Mouse (Mus musculus) left cerebral cortex, adult 11 months (tissue): Measurements from ENCODE around the gene Obox8.

Source experiments
- DNase-seq: peaks from one replicate; pipeline ENCODE4 v3.0.0; 2022; ENCODE audit warnings: low spot score

Obox8 gene

GRCm38 (mm10) chr7:14333457-14333856, at the start of gene Obox8:
Gene Obox8, minus strand, starts transcription at chr7:14333557.
- DNase-seq = no peak

- DNase-seq = no peak
Observed at GRCm38 (mm10) chr7:14317209-14317608, 16.1 kb downstream of the Obox8 start.

- DNase-seq = no peak
Observed at GRCm38 (mm10) chr7:14308671-14309070, 24.7 kb downstream of the Obox8 start.

- DNase-seq = no peak
Observed at GRCm38 (mm10) chr7:14307571-14307970, 25.8 kb downstream of the Obox8 start.
